Mouse (Mus musculus) gastrocnemius, postnatal 25 days (tissue): ENCODE data around the gene Fbxl17. TPM values are rescaled to one million over a fixed set of nuclear protein-coding genes. Genes with fewer than 3 reads are reported as not detected.

Experiments
- DNase-seq: peaks from one replicate; pipeline ENCODE4 v3.0.0; 2022
- total RNA-seq, 2 experiments: library from RNA; stranded (reverse); gene quantifications; 1 replicate in 1 of 2; 2 replicates in 1 of 2; pipeline ENCODE4 v1.2.3; 2021

Gene Fbxl17
- total RNA-seq, 2 experiments from 2014 or later: 34.9 to 37.8 TPM

DNA sequence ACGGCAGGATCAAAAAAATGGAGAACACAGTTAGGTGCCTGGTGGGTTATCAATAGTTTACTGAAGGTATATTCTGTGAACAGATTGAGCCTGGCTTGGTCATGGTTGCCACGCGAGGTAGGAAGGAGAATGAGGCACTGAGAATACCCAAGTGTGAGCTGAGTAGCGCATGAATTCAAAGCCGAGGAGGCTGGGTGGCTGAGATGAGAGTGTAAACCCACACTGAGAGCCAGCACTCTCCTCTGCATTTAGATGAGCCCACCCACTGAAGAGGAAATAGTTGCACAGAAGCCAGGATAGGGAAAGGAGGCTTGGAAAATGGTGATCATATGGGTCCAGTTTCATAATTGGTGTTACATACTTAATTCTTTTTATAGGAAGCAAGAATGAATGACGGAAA is 290.7 kb downstream of the Fbxl17 start:
- DNase-seq: no peak

DNA sequence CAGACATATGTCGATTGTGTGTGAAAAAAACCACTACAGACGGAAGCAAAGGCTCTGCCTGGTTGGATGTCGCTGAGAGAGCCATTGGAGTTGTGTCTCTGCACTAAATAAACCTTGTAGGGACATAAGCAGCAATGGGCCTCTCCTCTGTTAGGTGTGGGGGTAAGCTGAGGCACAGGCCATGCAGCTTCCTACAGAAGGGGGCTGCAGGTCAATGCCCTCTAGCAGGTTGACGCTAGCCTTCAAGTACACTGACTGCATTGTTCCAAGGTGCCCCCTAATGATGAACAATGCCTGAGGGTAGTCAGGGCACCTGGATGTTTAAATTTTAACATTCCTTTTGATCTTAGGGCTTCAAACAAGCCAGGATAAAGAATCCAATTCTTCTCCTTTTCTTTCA is 291.5 kb downstream of the Fbxl17 start:
- no peak for DNase-seq

DNA sequence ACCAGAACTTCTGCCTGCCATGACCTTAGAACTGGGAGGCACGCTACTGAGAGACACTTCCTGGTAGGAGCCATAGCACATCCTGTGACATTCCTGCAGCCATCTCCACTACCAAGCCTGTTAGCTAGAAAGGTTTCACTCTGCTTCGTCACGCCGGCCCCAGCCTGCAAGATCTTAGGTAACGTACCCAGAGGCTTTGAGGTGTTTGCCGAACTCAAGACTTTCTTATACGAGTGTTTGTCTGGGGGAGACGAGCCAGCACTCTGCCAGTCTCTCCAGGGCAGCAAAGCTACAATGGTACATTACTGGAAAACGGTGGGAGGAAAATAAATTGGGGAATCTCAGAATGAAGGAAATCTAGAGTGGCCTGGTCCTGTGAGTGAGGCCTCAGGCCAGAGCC is 292.1 kb downstream of the Fbxl17 start:
- DNase-seq: no peak

DNA sequence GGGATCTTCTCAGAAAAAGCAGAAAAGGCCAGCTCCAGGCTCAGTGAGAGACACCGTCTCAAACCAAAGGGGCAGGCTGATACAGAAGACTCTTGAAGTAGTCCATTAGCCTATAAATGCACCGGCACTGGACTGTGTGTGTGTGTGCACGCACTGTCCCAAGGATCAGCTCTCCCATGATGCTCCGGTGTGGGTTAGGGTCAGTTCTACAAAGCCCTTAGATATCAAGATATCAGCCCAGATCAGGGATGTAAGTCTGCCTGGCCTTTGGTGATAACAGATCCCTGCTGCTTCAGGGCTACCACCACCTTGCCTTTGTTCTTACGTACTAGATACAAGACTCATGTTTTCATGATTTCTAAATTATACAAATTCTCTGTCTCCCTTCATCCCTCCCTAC is 294.5 kb downstream of the Fbxl17 start:
- DNase-seq: no peak

DNA sequence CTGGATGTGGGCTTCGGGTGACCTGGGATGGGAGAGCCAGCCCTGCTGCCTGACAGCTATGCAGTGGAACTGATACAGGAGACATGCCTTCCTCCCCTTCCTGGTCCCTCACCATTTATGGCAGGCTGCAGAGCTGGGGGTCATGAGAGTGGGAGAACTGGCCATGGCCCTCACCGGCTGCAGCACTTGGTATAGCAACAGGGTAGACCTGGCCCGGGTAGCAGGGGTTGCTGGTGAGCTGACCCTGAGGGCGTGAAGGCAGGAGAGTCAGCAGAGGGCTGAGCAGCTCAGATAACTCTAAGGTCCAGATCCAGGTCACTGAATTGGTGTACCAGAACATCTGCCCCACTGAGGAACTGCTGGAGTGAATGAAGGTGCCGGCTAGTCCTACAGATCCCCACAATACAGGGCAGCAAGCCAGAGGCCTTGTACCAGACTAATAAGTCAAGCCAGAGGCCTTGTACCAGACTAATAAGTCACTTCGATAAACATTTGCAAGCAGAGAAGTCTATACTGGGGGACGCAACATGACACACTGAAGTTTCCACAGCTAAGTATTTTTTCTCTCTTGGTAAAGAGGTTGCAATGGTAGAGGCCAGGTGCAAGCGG is 296.1 kb downstream of the Fbxl17 start:
- DNase-seq: no peak

DNA sequence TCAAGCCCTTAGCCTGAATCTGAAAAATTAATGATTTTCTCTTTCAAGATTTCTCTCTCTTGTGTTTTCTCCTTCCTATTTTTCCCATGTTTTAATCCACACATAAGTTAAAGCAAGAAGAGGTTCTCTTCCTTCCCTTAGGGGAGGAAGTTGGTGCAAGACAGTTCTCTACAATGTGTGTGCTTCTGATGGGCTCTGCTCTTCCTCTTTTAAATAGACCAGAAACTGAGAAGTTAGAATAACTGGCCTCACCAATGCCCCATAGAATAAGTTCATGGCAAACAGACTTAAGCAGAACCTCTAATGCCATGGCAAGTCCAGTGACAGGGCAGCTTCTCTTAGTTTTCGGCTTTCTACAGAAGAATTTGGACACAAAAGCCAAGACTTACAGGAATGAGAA is 301.1 kb downstream of the Fbxl17 start:
- no peak for DNase-seq

DNA sequence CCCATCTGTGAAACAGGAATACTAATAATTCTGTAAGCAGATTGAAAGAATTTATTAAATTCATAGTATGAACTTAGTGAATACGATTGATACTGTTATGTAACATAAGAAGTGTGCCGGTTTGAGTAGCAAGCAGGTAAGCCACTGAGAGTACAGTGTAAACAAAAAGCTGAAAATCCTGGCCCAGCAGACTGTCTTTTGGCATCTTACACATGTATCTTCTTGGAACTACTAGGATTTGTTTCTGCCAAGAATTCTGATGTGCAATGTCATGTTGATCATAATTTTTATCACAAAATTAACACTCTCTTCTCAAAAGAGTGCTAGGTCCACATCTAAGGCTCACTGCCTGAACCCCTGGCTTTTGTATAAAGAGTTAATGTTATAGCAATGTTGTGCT is 304.3 kb downstream of the Fbxl17 start:
- no peak for DNase-seq

DNA sequence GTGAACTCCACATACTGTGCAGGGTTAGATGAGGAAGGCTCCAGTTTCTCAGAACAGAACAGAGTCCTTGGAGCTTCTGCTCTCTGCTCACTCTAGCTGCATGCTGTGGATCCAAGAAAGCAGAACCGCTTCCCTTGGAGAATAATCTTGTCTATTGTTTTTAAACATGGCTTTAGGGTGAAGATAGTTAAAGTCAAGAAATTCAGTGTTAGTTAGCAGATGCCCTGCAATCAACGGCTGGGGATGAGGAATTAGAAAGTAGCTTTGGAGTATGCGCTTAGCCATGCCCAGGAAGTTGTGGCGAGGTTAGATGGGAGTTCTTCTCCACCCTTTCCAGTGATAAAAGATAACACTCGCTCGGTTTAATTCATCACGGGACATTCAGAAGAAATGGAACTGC is 306.6 kb downstream of the Fbxl17 start:
- no peak for DNase-seq

DNA sequence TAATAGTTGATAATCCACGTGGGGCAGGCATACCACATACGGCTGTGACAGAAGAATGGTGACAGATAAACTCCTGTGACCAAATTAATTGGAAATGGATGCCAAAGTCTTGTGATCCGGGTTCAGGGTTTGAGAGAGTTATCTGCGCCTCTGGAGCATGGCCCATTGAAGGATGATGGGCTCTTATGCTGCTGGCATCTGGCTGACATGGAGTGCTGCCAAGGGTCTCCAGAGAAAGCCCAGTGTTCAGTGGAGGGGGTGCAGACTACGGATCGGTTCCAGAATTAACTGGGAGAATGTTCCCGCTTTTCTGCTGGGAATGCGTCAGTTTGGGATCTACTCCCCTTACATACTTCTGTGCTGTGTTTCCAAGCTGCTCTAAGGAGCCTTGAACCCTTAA is 308.5 kb downstream of the Fbxl17 start:
- DNase-seq: no peak

DNA sequence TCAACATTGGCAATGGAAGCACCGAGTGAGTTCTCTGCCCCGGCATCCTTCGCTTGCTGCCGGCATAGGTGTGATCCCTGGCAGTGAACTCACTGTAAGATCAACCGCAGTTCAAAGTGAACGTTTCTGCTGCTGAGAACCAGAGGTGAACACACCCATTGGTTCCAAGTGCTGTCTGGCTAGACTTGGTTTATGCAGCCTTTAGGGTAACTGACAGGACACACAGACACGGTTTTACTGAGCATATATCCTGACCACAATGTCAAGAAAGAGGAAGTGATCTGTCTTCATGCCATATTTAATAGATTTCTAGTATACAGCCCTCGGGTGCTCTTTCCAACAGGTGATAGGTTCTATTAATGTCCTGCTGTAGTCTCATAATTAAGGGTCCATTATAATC is 310.5 kb downstream of the Fbxl17 start:
- no peak for DNase-seq

DNA sequence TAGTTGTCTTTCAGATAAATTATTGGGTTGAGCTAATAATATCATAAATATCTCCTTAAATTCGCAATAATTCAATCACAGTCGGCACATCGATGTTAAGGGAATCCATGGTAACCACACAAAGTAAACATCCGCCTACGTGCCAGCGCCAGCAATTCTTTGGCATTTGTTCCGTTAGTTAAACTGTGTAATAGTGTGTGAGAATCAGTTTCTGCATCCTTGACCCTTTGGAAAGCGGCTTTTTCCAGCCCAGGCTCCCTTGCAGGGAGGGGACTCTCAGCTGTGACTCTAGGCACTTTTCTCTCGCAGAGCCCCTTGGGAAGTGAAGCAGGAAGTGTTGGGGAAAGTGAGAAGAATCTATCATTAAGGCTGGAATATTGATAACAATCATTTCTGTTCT is 314.3 kb downstream of the Fbxl17 start:
- peak; percentile 24 for DNase-seq

DNA sequence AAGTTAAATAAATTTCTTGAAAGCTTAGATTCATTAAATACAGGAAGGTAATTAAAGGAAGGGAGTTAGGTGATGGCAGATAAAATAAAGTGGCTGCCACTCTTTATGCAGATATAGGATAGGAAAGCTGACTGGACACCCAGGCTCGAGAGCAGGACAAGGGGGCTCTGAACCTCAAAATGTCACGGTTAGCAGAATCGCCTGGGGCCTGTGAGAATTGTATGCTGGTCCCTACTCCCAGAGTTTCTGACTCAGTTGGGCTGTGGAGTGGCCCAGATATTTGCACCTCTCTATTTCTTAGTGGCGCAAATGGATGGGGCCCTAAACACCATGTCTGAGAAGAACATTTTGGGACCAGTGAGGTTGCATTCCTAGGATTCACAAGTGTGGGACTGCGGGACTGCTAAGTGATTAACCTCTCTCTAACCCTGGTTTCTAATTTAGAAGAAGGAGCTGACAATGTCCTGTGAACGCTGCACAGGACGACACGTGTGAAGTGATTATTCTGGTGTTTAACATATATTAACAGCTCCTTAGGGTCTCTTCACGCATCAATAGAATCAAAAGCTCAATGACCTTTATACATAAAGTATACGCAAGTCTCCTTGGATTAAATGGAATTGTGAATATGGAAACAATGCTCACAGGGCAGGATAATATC is 314.8 kb downstream of the Fbxl17 start:
- DNase-seq: no peak

DNA sequence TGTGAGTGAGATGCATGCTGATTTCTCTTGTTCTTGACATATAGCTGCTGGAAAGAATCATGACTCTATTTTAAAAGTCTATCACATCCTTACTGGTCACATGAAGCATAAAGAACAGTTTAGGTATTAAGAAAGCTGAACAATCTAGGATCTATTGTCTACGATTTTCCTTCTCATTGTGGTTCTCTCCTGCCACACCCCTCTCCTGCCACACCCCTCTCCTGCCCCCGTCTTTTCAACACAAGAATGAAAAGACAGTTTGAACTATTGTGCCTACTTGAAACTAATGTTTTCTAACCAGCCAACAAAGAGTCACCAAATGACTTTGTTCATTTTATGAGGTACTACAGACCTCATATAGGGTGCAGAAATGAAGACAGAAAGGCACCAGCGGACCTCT is 316.4 kb downstream of the Fbxl17 start:
- DNase-seq: no peak

DNA sequence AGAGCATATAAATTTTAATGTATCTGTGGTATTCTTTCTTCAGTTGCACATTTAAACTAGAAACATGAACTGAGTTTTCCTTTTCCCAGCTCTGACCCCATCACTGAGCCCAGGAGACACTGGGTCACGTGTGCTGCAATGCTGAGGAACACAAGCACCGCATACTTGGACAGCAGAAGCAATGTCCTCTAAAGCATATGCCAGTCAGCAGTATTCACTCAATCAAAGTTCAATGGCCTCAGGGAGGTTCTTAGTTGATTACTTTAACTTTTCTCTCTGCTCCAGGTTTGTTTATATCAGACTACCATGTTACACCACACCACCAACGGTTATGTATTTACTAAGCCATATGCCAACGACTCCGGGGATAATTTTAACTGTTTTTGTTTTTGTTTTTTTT is 318.2 kb downstream of the Fbxl17 start:
- DNase-seq: no peak

DNA sequence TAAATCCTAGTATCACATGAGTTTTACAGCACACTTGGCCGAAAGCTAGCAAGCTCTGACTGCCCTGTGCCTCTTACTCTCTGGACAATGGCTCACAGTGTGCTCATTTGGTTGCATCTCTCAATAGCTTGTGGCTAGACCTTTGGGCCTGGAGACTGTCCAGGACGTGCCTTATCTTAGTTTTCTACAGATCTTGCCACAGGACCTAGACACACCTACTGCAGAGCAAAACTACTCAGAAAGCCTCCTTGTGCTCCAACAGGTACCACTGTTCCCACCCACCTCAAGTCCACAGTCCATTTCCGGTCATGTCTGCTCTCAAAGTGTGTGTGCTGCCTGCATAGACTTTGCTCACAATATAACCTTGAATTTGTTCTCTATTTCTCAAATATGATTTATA is 319.8 kb downstream of the Fbxl17 start:
- DNase-seq: no peak

DNA sequence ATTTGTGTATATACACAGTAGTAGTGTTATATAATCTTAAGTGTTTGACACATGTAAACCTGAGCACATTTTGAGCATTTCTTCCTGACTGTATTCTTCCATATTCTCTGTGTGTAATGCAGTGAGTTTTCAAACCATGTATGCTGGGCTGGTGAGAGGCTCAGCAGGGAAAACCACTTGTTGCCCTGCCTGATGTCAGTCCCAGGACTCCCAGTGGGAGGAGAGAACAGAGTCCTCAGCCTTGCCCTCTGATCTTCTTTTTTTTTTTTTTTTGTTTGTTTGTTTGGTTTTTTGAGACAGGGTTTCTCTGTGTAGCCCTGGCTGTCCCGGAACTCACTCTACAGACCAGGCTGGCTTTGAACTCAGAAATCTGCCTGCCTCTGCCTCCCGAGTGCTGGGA is 321.5 kb downstream of the Fbxl17 start:
- DNase-seq: no peak

DNA sequence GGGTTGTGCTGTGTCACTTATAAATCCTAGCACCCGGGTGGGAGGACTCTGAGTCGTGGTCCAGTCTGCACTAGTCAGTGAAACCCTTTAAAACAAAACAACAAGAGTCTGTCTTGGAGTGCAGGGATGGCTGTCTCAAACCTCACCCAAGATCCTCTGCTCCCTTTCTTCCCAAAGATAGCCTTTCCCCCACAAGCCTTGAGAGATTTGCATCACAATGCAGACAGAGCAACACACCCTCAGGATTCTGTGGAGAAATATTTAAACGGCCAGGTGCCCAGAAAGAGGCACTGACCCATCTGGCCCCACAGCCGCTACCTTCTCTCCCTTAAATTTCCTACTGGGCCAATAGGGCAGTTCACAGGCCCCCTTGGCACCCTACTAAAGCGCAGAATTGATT is 323.4 kb downstream of the Fbxl17 start:
- no peak for DNase-seq

DNA sequence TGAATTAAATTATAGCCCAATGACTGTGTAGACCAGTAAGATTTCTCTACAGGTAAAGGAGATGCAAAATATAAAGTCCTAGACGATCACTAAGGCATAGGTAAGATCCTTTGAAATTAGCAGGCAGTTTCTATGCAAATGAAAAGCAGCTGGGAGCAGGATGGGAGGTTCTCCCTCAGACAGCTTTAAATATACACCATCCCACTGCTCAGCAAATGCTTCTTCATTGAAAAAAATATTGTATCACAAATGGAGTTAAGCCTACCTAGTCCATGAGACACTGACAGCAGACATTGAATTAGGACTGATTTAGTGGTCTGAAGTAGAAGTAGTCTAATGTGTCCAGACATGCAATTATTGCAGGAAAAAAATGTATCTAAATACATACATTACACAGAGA is 327.1 kb downstream of the Fbxl17 start:
- DNase-seq: no peak

DNA sequence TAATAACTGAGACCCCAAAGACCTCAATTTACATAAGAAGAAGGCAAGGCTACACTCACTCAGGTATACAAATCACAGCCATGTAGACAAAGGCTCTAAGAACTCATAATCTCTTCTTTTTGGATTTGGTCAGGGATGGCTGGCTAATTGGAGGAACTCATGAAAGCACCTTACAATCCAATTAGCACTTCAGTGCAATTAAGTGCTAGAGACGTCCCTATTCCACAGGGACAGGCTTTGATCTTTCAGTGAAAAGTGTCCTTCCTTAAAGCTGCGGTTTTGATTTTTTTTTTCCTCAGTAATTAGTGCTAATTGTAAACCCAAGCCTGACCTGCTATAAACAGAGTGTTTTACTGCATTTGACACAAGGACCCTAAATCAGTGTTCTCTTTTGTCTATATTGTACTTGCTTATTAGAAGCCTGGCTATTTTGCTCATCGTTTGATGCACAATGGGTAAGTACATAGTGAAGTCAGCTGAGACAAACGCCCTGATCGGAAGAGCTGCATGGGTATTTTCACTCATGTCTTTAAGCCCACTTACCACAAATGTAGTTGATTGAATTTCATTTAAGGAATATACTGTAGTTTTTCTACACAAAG is 327.8 kb downstream of the Fbxl17 start:
- DNase-seq: no peak

DNA sequence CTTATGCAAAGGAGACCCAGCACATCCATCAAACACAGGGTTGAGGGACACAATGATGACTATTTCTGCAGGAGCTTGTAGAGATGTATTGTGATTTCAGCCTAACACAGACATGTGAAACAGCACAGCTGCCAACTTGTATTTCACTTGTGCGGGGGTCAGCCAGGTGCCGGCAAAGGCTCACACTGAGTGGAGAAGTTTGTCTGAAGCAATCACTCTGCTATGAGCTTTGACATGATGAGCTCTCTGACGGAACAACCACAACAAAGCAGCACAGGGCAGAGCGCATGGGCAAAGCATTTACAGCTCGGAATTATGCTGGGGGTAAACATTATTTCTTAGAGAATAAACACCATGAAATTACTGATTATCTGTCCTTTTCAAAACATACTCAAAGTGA is 328.6 kb downstream of the Fbxl17 start:
- DNase-seq: no peak

DNA sequence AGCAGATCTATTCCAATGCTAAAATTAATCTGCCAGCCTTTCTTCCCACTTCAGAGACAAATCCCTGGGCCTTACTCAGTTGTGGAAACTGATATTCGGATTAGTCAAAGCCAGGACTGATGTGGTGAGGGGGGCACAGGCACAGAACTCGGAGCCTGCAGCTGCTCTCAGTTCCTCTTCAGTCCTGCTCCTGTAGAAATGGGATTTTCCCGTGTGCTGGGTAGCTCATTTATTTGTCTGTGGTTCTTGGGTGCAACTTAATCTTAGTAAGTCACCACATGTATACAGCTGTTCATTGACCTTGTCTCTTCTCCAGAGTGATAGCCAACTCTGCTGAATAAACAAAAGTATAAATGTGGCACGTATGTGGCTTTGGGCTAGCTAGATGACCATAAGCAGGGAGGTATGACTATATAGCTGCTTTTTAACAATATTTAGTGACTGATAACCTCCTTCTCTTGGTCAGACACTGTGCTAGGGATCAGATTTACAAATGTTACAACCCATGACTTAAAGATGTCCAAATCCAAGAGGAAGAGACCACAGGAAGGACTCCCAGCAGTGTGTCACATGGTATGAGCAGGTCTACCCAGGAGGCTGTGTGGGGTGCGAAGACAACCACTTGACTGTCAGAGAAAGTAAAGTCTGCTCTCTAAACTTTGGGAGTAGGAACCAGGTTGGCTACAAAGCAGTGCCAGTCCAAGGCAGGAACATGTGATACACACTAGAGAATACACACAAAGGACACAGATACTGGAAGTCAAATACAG is 331.6 kb downstream of the Fbxl17 start:
- DNase-seq: no peak

DNA sequence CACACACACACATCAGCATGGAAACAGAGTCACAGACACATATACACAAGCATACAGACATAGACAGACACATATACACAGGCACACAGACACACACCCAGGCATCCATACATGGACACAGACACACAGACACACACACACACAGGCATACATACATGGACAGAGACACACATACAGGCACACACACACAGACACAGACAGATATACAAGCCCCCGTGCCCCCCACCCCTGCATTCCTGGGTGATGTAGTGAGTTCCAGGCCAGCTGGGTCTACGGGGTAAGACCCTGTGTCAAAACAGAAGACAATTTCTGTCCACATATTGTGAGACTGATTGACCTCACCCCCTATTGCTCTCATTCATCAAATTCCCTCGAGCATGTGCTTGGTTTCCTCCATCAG is 332.6 kb downstream of the Fbxl17 start:
- no peak for DNase-seq

DNA sequence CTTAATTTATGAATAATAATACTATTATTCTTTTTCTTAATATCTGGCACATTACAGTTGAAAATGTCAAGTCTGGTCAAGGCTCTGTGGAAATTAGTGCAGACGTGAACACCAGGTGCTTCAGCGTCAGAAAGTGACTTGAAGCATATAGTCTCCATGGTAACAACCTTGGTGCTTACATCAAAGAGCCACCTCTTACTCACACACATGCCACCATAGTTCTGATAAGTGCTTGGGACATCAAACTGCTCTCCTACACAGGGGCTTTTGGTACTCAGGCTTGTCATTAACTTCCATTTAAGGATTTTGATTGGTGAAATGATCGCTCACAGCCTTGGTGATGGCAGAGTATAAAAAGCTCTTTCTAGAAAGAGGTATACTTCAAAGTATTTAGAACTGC is 333.1 kb downstream of the Fbxl17 start:
- DNase-seq: no peak
